Mouse (Mus musculus) naive thymus-derived CD4-positive, alpha-beta T cell, adult 2 months (primary cell): ENCODE results near the gene Gimap5.

ENCODE experiments used
- DNase-seq: peaks from one replicate; pipeline ENCODE4 v3.0.0-alpha.2; 2011; ENCODE audit warnings: low read depth

The Gimap5 gene

DNA sequence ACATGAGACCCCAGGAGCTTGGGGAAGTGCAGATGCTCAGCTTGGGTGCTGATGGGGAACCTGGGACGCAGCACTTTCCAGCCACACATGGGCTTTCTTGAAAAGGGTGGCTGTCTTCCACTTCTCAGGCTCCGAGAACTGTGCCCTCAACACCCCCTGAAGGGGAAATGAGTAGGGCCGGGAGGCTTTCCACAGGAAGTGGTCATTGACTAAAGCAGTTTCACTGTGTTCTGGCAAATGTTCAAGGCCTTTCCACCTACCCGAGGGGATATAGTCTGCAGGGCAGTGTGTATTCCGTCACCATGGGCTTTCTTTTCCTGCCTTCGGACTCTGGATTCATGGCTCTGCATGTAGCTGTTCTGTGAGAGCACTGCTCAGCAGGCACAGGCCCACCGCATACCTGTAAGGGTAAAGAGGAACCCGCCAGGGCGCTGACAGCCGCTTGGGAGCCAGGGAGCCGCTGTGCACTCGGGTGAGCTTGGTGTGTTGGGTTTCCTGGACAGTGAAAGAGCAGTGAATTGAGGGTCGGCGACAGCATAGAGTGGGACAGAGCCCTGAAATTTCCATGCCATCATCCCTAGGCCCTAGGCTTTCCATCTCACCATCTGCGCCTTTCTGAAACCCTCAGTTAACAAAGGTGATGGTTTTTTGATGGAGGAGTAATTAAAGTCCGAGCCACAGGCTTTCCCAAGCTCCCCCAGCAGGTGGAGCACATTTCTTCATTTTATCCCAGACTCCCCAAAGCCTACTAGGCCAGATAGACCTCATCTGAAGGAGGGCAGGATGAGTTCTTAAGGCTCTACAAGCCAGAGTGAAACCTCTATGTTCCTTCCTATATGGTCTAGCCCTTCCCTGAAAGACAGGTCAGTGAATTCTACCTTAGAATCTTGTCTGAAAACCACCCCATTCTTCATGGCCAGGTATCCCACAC is at the start of gene Gimap5:
Gimap5 (plus strand) TSS at position 239 of the 931 bp plus-strand sequence.
- peak; percentile 85 for DNase-seq

DNA sequence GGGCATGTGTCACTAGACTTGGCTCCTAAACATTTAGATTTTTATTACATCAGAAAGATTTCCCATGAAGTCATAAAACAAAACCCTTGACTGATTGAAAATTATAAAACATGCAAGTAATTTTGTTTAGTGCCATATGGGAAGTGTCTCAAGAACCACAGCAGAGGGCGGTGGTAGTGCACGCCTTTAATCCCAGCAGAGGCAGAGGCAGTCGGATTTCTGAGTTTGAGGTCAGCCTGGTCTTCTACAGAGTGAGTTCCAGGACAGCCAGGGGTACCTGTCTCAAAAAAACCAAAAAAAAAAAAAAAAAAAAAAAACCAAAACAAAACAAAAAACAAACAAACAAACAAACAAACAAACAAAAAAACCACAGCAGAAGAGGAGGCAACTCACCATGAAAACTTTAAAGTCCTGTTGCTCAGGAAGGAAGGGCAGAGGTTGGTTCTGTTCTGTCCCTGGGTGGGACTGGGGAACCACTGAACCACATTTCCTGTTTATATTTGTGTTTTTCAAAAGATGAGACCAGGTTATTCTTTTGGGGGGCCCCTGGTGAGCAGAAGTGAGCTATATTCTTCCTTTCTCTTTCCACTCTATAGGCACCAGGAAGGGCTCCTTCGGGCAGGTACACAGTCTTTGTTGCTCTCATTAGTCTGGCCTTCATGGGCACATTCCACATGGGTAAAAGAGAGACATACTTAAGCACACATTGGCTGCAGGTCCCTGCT is 49.0 kb upstream of the Gimap5 start:
- peak; percentile 43 for DNase-seq

DNA sequence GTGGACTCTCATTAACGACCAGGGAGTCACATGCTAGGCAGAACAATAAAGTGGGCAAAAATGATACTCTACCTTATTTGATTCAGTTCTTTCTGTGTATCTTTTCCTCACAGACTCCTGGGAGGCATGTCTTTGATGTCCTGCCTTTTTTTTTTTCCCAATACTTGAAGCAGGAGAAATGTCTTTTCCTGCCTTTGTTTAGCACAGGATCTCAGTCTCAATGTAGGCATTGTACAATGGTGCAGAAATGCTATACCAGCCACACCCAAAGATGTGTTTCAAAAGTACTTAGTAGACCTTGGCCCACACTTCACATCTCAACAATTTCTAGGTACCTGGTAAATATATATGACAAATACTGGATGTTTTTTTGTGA is 48.5 kb upstream of the Gimap5 start:
- DNase-seq, result no peak

GRCm38 (mm10) chr6:48698066-48698856 is 47.7 kb upstream of the Gimap5 start:
- DNase-seq, result peak; percentile 41

GRCm38 (mm10) chr6:48698888-48699287 is 47.1 kb upstream of the Gimap5 start:
- peak; percentile 47 for DNase-seq

DNA sequence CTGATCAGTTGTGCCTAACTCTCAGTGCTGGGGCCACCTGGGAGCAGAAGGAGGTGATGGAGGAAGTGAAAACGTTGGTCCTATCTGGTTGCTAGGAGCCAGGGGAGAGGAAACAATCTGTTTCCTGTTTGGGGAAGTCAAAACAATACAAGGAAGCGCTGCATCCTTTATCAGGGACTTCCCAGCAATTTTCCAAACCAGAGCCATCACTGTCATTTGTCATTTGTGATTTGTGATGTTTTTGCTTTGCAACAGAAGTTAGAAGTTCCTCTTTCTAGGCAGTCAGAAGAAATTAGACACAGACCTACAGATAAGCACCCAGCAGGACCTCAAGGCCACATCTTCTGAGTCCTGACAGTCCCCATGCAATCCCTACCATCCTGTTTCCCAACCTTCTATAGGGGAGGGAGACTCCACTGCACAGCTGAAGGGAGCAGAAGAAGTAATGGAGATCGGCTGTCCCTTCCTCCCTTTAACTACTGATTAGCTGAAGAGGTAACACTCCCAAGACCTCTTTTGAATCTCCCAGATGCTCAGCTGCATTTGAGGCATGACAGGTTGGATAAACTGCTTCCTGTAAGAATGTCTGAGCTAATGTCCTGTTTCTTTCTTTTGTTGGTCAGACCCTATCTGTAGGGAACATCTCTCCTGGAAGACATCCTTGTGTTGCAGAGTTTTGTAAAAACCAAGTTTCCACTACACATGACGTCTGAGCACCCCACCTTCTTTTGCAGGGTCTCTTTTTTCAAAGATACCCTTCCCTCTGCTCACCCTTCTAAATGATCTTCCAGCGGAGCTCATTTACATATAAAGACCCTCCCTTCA is 45.5 kb upstream of the Gimap5 start:
- DNase-seq, result peak; percentile 73

- peak; percentile 50 for DNase-seq
Measured at GRCm38 (mm10) chr6:48702146-48702545, 43.9 kb upstream of the Gimap5 start.

- peak; percentile 57 for DNase-seq
Measured at GRCm38 (mm10) chr6:48702601-48703000, 43.4 kb upstream of the Gimap5 start.

- DNase-seq, result peak; percentile 55
Measured at GRCm38 (mm10) chr6:48704146-48704545, 41.9 kb upstream of the Gimap5 start.

GRCm38 (mm10) chr6:48706130-48706529 is 39.9 kb upstream of the Gimap5 start:
- peak; percentile 78 for DNase-seq

DNA sequence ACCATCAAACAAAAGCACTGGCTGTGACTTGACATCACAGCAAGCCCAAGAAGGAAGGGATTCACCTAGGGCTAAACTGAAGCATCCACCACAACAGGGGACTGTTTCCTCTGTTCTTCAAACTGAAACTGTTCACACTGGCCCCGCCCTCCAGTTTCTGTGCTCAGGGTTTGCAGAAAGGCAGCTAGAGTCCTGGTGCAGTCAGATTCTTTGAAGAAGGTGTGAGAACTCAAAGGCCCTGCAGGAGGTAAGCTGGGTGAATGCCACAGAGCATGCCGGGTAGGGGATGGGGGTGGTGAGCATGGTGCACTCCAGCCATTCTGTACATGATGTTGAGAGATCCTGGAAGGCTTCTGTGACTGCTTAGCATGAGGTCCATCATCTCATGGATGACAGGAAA is 27.5 kb upstream of the Gimap5 start, which contains the start of the genes Gm28053 and Gimap7:
Gm28053 (plus strand) TSS at position 153 of the 400 bp plus-strand sequence.
Gimap7 (plus strand) TSS at position 167 of the 400 bp plus-strand sequence.
- peak; percentile 94 for DNase-seq

DNA sequence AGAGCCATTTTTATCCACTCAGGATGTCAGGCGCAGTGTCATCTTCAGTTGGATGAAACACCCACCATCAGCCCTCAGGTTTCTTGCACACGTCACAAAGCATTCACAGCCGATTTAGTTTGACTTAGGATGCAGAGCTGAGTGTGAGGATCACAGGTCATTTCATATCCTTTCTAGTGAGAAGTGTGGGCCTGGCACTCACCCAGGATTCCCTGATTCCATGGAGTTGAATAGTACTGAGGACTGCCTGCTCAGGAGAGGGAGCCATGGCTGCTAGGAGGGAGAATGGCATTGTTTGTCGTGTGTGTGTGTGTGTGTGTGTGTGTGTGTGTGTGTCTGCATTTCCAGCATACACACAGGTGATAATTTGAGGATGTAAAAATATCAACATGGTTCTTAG is 25.7 kb upstream of the Gimap5 start:
- DNase-seq, result no peak

DNA sequence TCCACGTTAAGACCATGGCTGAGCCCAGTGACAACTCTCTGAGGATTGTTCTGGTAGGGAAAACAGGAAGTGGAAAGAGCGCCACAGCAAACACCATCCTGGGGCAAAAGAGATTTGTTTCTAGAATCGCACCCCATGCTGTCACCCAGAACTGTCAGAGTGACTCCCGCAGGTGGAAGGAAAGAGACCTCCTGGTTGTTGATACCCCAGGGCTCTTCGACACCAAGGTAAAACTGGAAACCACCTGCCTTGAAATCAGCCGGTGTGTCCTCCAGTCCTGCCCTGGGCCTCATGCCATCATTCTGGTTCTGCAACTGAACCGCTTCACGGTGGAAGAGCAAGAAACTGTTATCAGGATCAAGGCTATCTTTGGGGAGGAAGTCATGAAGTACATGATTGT is 22.5 kb upstream of the Gimap5 start:
- peak; percentile 63 for DNase-seq

- peak; percentile 91 for DNase-seq
Measured at GRCm38 (mm10) chr6:48725476-48725875, 20.5 kb upstream of the Gimap5 start.

DNA sequence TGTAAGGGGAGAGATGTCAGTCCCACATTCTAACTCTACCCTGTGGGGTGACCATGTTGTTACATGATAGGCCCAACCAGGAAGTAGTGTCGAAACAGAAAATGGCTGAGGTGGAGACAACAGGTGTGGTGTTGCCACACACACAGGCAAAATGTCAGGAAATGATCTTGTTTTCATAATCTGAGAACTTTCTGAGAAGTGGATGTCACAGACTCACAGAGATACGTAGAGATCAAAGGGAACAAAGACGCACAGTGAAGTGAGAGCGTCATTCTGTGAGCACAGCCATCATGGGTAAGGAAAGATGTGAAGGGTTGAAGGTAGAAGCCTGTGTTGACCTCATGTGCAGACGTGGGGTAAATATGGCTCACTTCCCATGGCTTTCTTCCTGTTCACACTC is 18.2 kb upstream of the Gimap5 start:
- DNase-seq, result peak; percentile 92

- DNase-seq, result peak; percentile 95
Measured at GRCm38 (mm10) chr6:48732864-48733304, 13.1 kb upstream of the Gimap5 start.

- DNase-seq, result peak; percentile 63
Measured at GRCm38 (mm10) chr6:48733660-48734059, 12.3 kb upstream of the Gimap5 start.

DNA sequence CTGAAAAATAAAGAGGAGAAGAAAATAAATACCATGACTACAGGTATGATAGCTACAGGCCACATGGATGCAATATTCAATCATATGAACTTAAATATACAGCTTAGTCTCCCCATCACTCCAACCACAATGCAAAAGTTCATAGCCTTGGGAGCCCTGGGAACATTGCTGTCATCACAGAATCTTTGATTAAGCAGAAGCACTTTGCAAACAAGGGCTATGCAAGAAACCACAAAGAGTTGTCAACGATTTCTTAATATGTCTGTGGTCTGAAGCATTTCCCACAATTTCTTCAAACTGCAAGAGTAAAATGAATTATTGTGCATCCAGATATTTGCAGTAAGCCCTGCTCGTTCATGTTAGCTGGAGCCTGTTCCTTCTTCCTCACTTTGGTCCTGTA is 8.9 kb upstream of the Gimap5 start:
- peak; percentile 68 for DNase-seq

GRCm38 (mm10) chr6:48737688-48738087 is 8.3 kb upstream of the Gimap5 start:
- DNase-seq, result peak; percentile 64

DNA sequence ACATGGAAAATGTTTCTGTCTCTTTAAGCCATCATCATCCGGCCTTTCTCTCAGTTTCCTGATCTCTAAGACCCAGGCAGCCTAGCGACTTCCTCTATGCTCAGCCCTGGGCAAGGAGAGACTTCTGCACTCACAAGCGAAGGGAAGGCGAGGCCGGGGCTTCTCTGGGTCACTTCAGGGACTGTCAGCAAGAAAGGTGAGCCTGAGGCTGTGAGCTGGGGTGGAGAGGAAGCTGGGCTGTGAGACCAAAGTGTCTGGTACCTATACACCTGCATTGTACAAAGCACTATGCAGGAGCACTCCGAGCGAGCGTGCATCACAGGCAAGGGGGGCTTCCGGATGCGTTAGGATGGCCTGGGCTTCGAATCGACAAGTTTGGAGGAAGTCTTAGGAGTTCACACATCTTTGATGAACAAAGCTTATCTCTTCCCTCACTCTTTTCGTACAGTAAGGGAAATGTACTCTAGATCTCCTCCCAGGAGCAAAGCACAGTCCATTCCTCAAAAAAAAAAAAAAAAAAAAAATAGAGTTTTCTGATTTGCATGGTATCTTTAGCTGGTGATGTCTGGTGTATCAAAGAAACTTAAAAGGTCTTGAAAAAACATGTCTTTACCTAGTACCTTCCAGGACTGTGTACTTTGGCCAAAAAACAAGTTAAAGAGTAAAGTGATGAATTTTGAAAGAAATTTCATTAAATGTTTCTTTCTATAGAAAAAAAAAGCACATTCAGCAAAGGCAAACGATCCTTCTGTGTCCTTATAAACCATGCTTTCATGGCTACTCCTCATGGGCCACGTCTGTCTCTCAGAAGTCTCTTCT is 6.8 kb upstream of the Gimap5 start, which contains the start of gene Gimap1:
Gimap1 (plus strand) TSS at position 94 of the 819 bp plus-strand sequence.
- DNase-seq, result peak; percentile 87
